Mouse (Mus musculus) gastrocnemius, postnatal 14 days (tissue): Measurements from ENCODE around the gene Gprc5a. TPM values are rescaled to one million over a fixed set of nuclear protein-coding genes. Genes with fewer than 3 reads are reported as not detected.
A peak's percentile ranks its signal among the peaks of the same experiment; 100 is the strongest.

Experiments used
- DNase-seq: peaks from one replicate; pipeline ENCODE4 v3.0.0; 2021; ENCODE audit warnings: mixed read lengths
- intact Hi-C: fragments of 180-260 bp; cut with DNase I; formaldehyde crosslinking; loops from one replicate; pipeline ENCODE4 v1.15.1; 2025; ENCODE audit warnings: low total_unique reads
- total RNA-seq, 2 experiments: library from RNA; stranded (reverse); gene quantifications; 2 replicates each; pipeline ENCODE4 v1.2.3; 2021

Gene Gprc5a
- total RNA-seq, 2 experiments from 2014 or later: 0.41 to 0.66 TPM

DNA sequence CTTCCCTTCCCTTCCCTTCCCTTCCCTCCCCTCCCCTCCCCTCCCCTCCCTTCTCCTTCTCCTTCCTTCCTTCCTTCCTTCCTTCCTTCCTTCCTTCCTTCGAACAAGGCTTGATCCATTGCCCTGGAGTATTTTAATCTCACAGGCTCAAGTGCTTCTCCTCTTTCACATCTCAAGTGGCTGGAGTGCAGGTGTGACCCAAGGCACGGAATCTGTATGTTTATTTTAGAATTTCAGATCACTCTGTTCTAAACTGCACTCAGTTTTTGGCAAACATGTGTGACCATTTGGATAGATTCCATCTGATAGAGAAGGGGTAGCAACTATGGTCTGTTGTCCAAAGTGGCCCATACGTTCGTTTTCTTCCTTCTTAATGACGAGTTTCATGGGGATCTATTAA is 2.8 kb downstream of the Gprc5a start:
- intact Hi-C loops: no loop called here
- no peak for DNase-seq

- no peak for DNase-seq
- intact Hi-C loops: no loop called here
Measured at GRCm38 (mm10) chr6:135069856-135070255, 4.4 kb downstream of the Gprc5a start.

DNA sequence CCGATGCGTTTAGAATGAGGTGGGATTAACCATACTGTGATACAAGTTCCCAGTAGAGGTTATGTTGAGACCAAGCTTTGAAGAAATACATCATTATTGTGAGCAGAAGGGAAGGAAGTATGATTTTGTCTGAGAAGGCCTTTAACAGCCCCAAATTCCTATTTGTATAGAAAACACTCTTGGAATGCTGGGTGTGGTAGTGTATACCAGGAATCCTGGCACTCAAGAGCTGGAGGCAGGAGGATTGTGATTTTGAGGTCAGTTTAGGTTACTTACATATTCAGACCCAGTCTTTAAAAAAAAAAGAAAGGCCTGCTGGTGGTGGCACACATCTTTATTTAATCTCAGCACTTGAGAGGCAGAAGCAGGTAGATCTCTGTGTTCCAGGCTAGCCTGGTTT is 4.9 kb downstream of the Gprc5a start:
- intact Hi-C loops: no loop called here
- DNase-seq: no peak

DNA sequence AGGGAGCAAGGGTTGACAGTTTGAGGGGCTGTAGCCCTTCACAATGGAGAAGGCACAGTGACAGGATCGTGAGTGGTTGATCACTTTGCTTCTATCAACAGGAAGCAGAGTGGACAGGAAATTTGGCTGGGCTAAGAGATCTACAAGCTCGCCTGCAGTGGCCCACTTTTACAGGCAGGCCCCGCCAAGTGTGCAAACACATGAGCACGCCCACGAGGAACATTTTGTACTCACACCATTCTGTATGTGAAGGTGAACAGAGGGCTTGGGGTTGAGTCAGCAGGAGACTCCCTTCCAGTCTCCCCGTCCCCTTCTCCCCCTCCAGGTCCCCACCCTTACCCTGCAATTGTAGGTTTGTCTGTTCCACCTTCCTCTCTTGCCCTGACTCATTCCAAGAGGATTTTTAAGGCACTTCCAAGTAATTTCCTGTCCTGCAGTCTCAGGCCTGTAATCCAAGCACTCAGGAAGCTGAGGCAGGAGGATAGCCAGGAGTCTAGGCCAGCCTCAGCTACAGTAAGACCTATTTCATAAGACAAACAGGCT is 9.0 kb downstream of the Gprc5a start:
- no peak for DNase-seq

DNA sequence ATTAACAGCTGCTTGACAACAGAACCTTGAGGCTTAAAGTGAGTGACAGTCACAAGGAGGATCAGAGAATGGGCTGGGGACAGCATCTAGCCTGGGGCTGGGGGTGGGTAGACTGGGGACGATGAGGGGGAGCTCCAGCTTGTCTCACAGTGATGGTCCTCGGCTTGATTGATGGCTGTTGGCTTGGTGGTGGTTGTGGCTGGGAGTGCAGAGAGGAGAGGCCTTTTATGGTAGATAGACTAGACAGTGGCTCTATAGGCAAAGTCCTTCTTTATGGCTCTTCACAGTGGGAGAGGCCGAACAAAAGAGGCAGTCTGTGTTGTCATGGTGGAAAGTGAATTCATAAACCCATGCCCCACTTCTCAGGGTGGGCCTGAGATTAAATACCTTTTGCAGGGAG is 10.8 kb downstream of the Gprc5a start:
- intact Hi-C loops: no loop called here
- DNase-seq: no peak

More for the DNA sequence above, 9.0 kb downstream of the Gprc5a start:
- intact Hi-C loops: no loop called here

GRCm38 (mm10) chr6:135078420-135078819 is 13.0 kb downstream of the Gprc5a start:
- intact Hi-C loops: no loop called here
- no peak for DNase-seq

GRCm38 (mm10) chr6:135083991-135084502 is 18.6 kb downstream of the Gprc5a start:
- DNase-seq: no peak
- intact Hi-C loops: loop anchor here (10.0 kb wide), 1 partner anchor 301 kb away; no protein-coding TSS in a partner anchor

GRCm38 (mm10) chr6:135085703-135086102 is 20.3 kb downstream of the Gprc5a start:
- intact Hi-C loops: loop anchor here (2.0 to 10.0 kb wide), 2 partner anchors 59 to 299 kb away; no protein-coding TSS in a partner anchor
- no peak for DNase-seq

- intact Hi-C loops: loop anchor here (2.0 to 10.0 kb wide), 2 partner anchors 57 to 297 kb away; no protein-coding TSS in a partner anchor
- peak; percentile 75 for DNase-seq
Measured at GRCm38 (mm10) chr6:135087721-135088451, 22.4 kb downstream of the Gprc5a start.

DNA sequence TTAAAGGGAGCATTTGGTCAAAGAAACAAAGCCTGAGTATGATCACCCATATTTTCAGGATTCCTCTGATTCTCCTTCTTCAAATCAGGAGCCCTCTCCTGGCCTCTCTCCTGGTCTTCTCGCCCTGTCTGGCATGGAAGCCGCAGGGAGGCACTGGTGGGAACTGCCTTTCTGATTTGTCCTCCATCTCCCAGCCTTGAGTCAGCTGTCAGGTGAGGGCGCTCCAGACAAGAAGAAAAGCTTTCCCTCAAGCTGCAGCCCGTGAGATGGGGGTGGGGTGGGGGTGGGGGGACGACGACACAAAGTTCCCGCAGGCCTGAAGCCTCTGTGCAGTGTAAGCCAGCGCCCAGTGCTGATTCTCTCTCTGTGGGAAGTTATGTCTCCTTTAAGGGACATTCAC is 24.3 kb downstream of the Gprc5a start:
- intact Hi-C loops: loop anchor here (10.0 kb wide), 2 partner anchors 145 to 295 kb away; no protein-coding TSS in a partner anchor
- peak; percentile 37 for DNase-seq

GRCm38 (mm10) chr6:135090661-135091060 is 25.2 kb downstream of the Gprc5a start:
- intact Hi-C loops: loop anchor here (10.0 kb wide), 1 partner anchor 144 kb away; no protein-coding TSS in a partner anchor
- no peak for DNase-seq

DNA sequence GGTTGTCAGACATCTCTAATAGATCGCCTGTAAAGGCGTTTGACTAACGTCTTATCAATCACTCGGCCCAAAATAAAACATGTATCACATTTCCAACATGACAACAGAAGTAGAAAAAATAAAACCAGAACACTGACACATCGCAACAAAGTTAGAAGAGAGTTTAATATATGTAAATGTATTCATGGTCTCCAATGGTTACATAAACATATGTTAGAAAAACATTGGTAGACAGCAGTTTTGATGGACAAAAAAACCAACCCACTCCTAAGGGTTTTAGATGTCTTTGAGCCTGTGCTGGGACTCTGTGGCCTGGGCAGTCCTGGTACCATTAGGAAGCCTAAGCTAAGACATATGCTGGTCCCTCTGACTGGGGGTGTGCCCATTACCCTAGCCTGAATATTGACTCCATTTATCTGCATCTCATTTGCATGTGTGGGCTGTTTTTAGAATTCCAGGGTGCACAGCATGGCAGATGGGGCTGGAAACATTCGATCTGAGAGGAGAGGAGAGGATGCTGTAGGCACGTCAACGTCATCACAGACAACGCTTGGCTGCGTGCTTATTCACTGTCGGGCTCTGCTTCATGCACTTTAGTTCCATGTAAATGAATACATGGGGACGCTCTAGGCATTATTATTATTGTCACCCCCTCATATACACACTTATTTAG is 27.5 kb downstream of the Gprc5a start:
- intact Hi-C loops: loop anchor here (10.0 kb wide), 1 partner anchor 142 kb away; no protein-coding TSS in a partner anchor
- no peak for DNase-seq

DNA sequence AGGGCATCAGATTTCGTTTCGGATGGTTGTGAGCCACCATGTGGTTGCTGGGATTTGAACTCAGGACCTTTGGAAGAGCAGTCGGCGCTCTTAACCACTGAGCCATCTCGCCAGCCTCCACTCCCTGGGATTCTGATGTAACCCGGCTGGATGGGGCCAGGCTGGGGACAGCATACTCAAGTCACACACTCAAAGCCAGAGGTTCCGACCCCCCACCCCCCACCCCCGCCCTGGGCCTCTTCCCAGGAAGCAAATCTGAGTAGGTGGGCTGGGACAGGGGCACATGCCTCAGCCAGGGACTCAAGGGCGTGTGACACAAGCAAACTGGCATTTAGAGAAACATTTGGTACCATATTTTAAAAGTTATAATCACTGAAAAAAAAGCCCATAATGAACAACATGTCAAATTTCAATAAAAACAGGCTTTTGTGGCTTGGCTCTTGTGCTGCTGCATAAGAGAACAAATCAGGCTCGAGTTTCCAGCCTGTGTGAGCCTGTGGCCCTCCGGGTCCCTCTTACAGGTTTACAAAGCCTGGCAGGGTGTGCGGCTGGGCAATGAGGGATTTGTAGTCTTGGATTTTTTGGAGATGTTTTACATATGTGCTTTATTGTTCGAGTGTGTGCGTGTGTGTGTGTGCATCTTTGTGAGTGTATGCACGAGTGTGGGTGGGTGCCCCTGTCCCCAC is 35.5 kb downstream of the Gprc5a start:
- intact Hi-C loops: no loop called here
- no peak for DNase-seq

GRCm38 (mm10) chr6:135102736-135103303 is 37.4 kb downstream of the Gprc5a start:
- no peak for DNase-seq
- intact Hi-C loops: no loop called here

DNA sequence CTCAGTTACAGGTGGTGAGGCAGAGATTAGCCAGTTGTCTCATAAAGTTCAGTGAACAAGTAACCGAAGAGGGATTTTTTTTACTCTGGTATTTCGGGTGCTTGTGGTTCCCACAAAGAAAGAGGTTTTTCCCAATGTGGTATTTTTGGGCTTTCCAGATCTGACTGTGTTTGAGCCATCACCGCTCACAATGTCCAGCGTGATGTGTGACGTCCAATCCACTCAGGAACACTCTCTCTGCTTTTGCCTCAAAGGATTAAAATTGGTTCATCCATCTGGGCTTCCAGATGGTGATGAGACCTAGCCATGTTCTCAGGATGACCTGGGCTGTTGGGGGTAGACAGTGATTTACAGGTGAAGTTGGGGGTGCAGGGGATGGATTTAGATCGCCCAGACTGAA is 41.6 kb downstream of the Gprc5a start:
- no peak for DNase-seq
- intact Hi-C loops: no loop called here

DNA sequence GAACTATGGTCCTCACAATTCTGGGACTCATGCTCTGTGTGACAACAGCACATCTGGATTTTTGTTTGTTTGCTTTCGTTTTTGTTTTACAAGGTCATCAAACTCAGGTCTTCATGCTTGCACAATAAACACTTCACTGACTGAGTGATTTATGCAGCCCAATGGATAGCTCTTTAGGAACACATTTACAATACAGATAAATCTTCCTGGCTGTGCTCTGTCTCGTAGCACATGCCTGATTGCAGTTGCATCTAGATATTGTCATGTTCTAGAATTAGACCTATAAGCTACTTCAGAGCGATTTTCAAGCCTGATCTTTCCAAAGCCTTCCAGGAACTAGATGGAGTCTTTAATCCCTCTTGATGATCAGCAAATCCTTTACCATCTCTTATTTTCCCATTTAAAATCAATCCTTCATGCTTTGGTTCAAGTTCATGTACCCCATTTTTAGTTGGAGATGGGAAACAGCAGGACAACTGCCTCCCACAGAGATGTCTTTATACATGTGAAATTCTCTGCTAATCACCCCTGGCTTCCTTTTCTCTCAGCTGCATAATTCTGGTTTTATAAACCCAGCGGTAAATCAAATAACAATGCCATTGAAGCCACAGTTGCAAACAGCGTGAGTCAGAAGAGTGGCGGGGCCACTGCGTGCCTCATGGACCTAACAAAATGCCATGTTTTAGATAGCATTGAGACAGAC is 47.1 kb downstream of the Gprc5a start:
- no peak for DNase-seq
- intact Hi-C loops: no loop called here

- DNase-seq: no peak
- intact Hi-C loops: no loop called here
Measured at GRCm38 (mm10) chr6:135113114-135113436, 47.6 kb downstream of the Gprc5a start.

DNA sequence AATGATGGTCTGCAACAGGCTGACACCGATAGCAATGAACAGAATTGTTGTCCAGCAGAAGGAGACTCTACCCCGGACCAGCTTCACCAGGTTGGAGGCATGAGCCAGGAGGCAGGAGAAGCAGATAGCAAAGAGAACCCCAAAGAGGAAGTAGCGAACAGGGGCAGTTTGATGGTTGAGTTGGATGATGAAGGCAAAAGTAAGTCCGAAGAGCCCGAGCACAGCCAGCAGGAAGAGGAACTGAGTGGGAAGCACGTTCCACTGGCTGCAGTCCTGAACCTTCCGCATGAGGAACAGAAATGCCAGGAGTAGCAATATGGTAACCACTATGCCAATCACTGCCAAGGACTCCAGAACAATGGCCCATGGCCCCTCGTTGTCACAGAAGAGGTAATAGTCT is 51.0 kb downstream of the Gprc5a start:
- intact Hi-C loops: no loop called here
- DNase-seq: no peak

DNA sequence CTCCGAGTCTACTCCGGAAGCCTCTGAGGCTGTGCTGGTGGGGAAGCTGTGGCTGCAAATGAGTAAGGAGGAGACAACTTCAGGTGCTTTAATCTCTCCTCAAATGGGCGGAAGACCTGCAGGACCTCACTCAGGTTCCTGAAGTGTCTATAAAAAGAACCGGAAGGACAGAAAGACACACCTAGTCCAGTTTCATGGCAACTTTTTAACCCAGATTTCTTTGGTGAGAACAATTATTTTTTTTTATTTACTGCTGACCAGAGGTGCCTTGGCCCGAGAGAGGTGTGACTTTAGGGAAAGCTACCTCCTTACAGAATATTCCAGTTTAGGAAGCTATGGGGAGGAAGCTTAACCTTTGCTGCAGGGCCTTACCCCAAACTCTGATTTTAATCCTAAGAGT is 52.7 kb downstream of the Gprc5a start, which contains the start of gene Gprc5d:
Gene Gprc5d, minus strand, starts transcription at position 101 of the 400 bp plus-strand sequence.
- DNase-seq: no peak
- intact Hi-C loops: no loop called here
